ENCODE assay signal across 17 mouse cellular contexts in the genomic region with DNA sequence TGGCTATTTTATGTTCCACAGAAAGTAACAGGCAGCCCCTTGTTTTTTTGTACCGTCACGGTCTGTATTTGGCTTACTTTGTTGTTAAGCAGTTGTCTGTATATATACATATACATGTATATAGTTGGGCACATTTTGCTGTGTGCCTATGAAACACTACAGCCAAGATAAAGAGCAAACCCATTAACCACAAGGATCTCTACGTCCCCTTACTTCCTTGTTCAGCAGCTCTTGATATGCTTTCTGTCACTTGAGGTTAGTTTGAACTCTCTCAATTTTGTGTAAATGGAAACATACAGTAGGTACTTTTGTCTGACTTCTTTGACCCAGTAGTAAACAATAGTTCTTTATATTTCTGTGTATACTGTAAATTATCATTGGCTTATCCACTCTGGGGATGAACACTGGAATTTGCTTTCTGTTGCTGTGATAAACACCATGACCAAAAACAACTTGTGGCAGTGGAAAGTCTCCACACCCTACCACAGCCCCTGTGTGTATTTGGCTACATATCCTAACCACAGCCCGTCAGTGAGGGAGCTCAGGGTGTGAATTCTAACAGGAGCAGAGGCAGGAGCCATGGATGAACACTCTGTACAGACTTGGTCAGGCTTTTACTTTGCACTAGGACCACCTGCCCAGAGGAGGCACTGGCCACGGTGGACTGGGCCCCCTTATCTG.
DNase-seq lines count a peak whose midpoint lies in the region; ATAC-seq lines count a peak whose summit lies in the region.
"Had no signal": no experiment of that assay in that cellular context is flagged by ENCODE, and none has a peak within 500 bp of the region (broad histone marks: within the 10 kb centered on the region; RNA-seq: fewer than 3 reads in every experiment).

No protein-coding gene starts in this region.

- peak; percentile 37 for DNase-seq in CD4-positive helper T cell, adult 2 months (ENCODE audit: low read depth, low spot score)
- peak; percentile 22 for DNase-seq in CD4-positive, CD25-positive, alpha-beta regulatory T cell, adult 2 months (ENCODE audit: low read depth, low spot score)
- no peak for DNase-seq in layer of hippocampus, adult 9-10 months (ENCODE audit: low spot score)
- no peak for DNase-seq in frontal cortex, postnatal 36 days (ENCODE audit: low spot score in 2 of 2)
- DNase-seq in cerebellum, adult 11 months: no peak
- DNase-seq: adrenal gland, postnatal 10 days; cerebellum, adult 11-12 months; cerebellum, adult 9-10 months; cerebellum, postnatal 25 days; forebrain, postnatal 0 days; gastrocnemius, adult 2 months; gastrocnemius, postnatal 25 days; heart, postnatal 10 days; heart, postnatal 4 days had no signal

- peak; percentile 46 for ATAC-seq in activated CD4-positive, CD25-positive, alpha-beta regulatory T cell, adult 4 months
- peak; percentile 52 for ATAC-seq in megakaryocyte progenitor cell, adult 5-6 weeks (replicated peaks; ENCODE audit: poor library complexity)
- ATAC-seq: forebrain, postnatal 0 days; intestine, postnatal 0 days had no signal

Comparison
In these comparisons a context has a peak if more than half of its experiments do, and no peak if none do; other contexts are left out.
1. DNase-seq: peak in CD4-positive helper T cell, adult 2 months (single experiment) and CD4-positive, CD25-positive, alpha-beta regulatory T cell, adult 2 months (single experiment); none in layer of hippocampus, adult 9-10 months (single experiment), frontal cortex, postnatal 36 days (0 of 2) and cerebellum, adult 11 months (single experiment).